Mouse (Mus musculus) cerebellum, adult 2 months (tissue): ENCODE data around the gene Tmem120b. TPM values are rescaled to one million over a fixed set of nuclear protein-coding genes. Genes with fewer than 3 reads are reported as not detected.
A peak's percentile ranks its signal among the peaks of the same experiment; 100 is the strongest.

ENCODE experiments used
- DNase-seq, 2 experiments: peaks; one replicate each; pipeline ENCODE4 v3.0.0; 2021
- H3K27ac ChIP-seq: fragments of 200-500 bp; 2 replicates; pipeline ENCODE4 v1.5.1; 2012; ENCODE audit warnings: low read length, control low read depth, inconsistent platforms; ENCODE audit not compliant: insufficient read depth
- H3K27me3 ChIP-seq: fragments of 200-500 bp; 2 replicates; pipeline ENCODE4 v1.6.1; 2012; ENCODE audit warnings: inconsistent platforms, mild to moderate bottlenecking, low read length, moderate library complexity; ENCODE audit not compliant: control insufficient read depth, insufficient read depth
- H3K4me1 ChIP-seq: fragments of 200-500 bp; 2 replicates; pipeline ENCODE4 v1.6.1; 2011; ENCODE audit warnings: low read length; ENCODE audit not compliant: control insufficient read depth, insufficient read depth
- H3K4me3 ChIP-seq: fragments of 200-500 bp; replicated peaks from 2 replicates; pipeline ENCODE3; 2011; ENCODE audit warnings: mild to moderate bottlenecking, low read depth, low read length, control low read depth; ENCODE audit not compliant: insufficient read depth
- CTCF ChIP-seq: fragments of 200-500 bp; IDR thresholded peaks from 2 replicates; pipeline ENCODE4 v1.5.1; 2011; ENCODE audit warnings: low read depth, mild to moderate bottlenecking, control low read depth, low read length, moderate library complexity, borderline replicate concordance; ENCODE audit not compliant: insufficient read depth
- POLR2A ChIP-seq: fragments of 200-500 bp; IDR thresholded peaks from 2 replicates; pipeline ENCODE4 v1.6.1; 2011; ENCODE audit warnings: low read length, control low read depth, borderline replicate concordance; ENCODE audit not compliant: insufficient read depth
- WGBS: fragments of 180-500 bp; shearing (Covaris S2); methylation state at CpG from one replicate; pipeline ENCODE4 v1.1.7; 2018; 5-methylcytosine and 5-hydroxymethylcytosine counted together
- polyA plus RNA-seq: library from polyadenylated mRNA; depleted of rRNA; stranded (reverse); fragments of >200 nt; gene quantifications from 2 replicates; pipeline ENCODE4 v1.2.3, GENCODE M21; 2012

The Tmem120b gene
- polyA plus RNA-seq, 1 experiment: 21.8 TPM

DNA sequence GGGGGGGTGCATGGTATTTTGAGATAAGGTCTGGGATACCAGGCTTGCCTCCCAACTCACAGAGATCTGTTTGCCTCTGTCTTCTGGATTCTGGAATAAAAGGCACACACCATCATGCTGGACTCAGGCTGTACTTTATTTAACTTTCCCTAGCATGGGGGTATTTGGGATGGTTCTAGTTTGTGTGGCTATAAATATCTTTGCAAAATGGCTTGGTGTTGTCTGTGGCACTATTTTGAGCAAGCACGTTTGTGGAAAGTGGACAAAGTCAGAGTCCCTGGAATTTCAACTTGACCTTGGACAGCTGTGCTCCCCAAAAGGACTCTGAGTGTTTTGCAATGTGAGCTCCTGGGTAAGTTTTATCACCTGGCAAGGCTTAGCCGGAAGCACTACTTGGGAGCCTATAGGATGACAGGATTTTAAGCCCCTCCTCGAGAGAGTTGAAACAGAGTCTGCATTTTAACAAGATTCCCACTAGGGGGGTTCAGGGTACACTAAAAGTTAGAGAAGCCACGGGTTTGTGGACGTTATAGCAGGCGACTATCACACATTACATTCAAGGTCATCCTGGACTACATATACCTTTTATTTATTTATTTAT lies 720 bp upstream of the Tmem120b start:
- TF ChIP-seq POLR2A (no peak), CTCF (no peak)
- H3K4me3 ChIP-seq: no peak overlapping the region
- DNase-seq: no peak
- WGBS: 24% methylated on average over 6 of the region's 6 CpGs
- H3K4me1 ChIP-seq: no peaks in the 10 kb centered on the region
- no peak overlapping the region for H3K27ac ChIP-seq
- H3K27me3 ChIP-seq: no peaks in the 10 kb centered on the region

GRCm38 (mm10) chr5:123068714-123069113 lies 499 bp downstream of the Tmem120b start:
- 95% methylated on average over 2 of the region's 2 CpGs for WGBS
- Histone ChIP-seq H3K27ac (no peak overlapping the region), H3K4me3 (no peak overlapping the region), H3K27me3 (no peaks in the 10 kb centered on the region), H3K4me1 (no peaks in the 10 kb centered on the region)
- no peak for DNase-seq
- no peak for TF ChIP-seq POLR2A

DNA sequence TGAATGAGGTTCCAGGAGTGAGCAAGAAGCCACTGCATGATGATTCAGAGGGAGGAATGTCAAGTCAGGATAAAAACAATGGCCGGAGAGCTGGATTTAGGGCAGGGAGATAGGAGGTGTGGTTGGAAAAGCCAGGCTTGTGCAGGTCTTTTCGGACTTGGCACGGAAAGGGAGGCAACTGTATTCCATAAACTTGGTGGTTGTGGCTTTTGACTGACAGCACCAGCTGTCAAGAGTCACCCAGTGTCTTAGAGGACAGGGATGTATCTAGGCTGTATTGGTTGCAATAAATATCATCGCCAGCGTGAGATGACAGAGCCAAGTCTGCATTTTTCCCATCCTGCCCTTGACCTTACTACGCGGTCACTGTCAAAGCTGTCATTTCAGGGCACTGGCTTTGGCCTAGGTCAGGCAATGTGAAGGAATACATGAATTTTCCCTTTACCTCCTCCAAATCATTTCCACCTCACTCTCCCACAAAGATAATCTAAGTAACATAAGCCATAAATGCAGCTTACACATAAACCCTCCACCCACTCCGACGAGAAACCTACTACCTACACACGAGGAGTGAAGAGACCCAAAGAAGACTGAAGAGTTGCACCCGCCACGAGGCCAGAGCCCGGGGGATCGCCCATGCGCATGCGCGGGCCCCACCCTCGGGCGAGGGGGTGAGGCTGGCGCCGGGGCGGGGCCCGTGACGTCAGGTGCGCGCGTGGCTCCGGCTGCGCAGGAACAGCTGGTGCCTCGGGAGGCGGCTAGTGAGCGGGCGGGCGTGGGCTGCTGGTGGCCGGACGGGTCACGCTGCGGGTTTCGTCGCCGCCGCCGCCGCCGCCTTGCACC lies 7.6 kb downstream of the Tmem120b start:
- DNase-seq: peak; percentile 96
- H3K4me3 ChIP-seq: peak overlapping the region; percentile 87
- H3K4me1 ChIP-seq: peaks cover 10% of the 10 kb centered on the region; the same call in 1 of the 2 replicates
- TF ChIP-seq POLR2A (peak; percentile 90), CTCF (no peak)
- no peaks in the 10 kb centered on the region for H3K27me3 ChIP-seq
- peak overlapping the region; percentile 92 for H3K27ac ChIP-seq
- whole genome bisulfite sequencing: 3% methylated on average over 45 of the region's 45 CpGs

GRCm38 (mm10) chr5:123076419-123077281 lies 8.4 kb downstream of the Tmem120b start:
- Histone ChIP-seq H3K27me3 (no peaks in the 10 kb centered on the region), H3K27ac (peak overlapping the region; percentile 92), H3K4me3 (peak overlapping the region; percentile 87), H3K4me1 (peaks cover 10% of the 10 kb centered on the region; the same call in 1 of the 2 replicates)
- no peak for TF ChIP-seq POLR2A
- no peak for TF ChIP-seq CTCF
- 1% methylated on average over 35 of the region's 35 CpGs for WGBS
- peak; percentile 26 to 49 for DNase-seq

GRCm38 (mm10) chr5:123079568-123079967 lies 11.4 kb downstream of the Tmem120b start:
- Histone ChIP-seq H3K4me3 (no peak overlapping the region), H3K27ac (no peak overlapping the region), H3K27me3 (no peaks in the 10 kb centered on the region), H3K4me1 (peaks cover 26% of the 10 kb centered on the region)
- DNase-seq: no peak
- TF ChIP-seq CTCF (no peak), POLR2A (no peak)
- WGBS: 94% methylated on average over 1 of the region's 1 CpGs

GRCm38 (mm10) chr5:123080041-123080440 lies 11.8 kb downstream of the Tmem120b start:
- H3K27me3 ChIP-seq: no peaks in the 10 kb centered on the region
- WGBS: 88% methylated on average over 8 of the region's 8 CpGs
- TF ChIP-seq POLR2A (no peak), CTCF (no peak)
- no peak overlapping the region for H3K27ac ChIP-seq
- H3K4me1 ChIP-seq: peaks cover 29% of the 10 kb centered on the region
- no peak for DNase-seq
- H3K4me3 ChIP-seq: no peak overlapping the region

- no peak for DNase-seq
- no peak overlapping the region for H3K27ac ChIP-seq
- 96% methylated on average over 13 of the region's 13 CpGs for WGBS
- no peak for TF ChIP-seq POLR2A
- TF ChIP-seq CTCF: no peak
- no peak overlapping the region for H3K4me3 ChIP-seq
- H3K4me1 ChIP-seq: peaks cover 28% of the 10 kb centered on the region
- H3K27me3 ChIP-seq: no peaks in the 10 kb centered on the region
These were observed 12.3 kb downstream of the Tmem120b start for GRCm38 (mm10) chr5:123080510-123080909.
